Mouse (Mus musculus) limb, embryonic 12.5 days (tissue): ENCODE results near the gene Efcab10. TPM values are rescaled to one million over a fixed set of nuclear protein-coding genes. Genes with fewer than 3 reads are reported as not detected.

Experiments
- ATAC-seq: fragments of 200-750 bp; cut with Nextera tagmentation; 2 replicates; pipeline ENCODE4 v1.8.0; 2017; ENCODE audit warnings: low read depth, moderate TSS enrichment; ENCODE audit not compliant: insufficient number of reproducible peaks, insufficient read depth, low FRiP score, low TSS enrichment
- H3K27ac ChIP-seq: fragments of 300-500 bp; sonication (generic); 2 replicates; pipeline ENCODE4 v1.5.1; 2016; ENCODE audit warnings: mild to moderate bottlenecking, moderate library complexity
- H3K27me3 ChIP-seq: fragments of 300-500 bp; sonication (generic); 2 replicates; pipeline ENCODE4 v1.6.1; 2016; ENCODE audit warnings: mild to moderate bottlenecking, moderate library complexity
- H3K36me3 ChIP-seq: fragments of 300-500 bp; sonication (generic); 2 replicates; pipeline ENCODE4 v1.6.1; 2016; ENCODE audit warnings: mild to moderate bottlenecking, moderate library complexity
- H3K4me1 ChIP-seq: fragments of 300-500 bp; sonication (generic); replicated peaks from 2 replicates; pipeline ENCODE4 v1.6.1; 2016
- H3K4me2 ChIP-seq: fragments of 300-500 bp; sonication (generic); 2 replicates; pipeline ENCODE4 v1.6.1; 2016; ENCODE audit warnings: mild to moderate bottlenecking, moderate library complexity
- H3K4me3 ChIP-seq: fragments of 300-500 bp; sonication (generic); replicated peaks from 2 replicates; pipeline ENCODE4 v1.5.1; 2016; ENCODE audit warnings: mild to moderate bottlenecking
- H3K9ac ChIP-seq: fragments of 300-500 bp; sonication (generic); replicated peaks from 2 replicates; pipeline ENCODE4 v1.6.1; 2016; ENCODE audit warnings: mild to moderate bottlenecking, moderate library complexity
- H3K9me3 ChIP-seq: fragments of 300-500 bp; sonication (generic); 2 replicates; pipeline ENCODE4 v1.6.1; 2016; ENCODE audit warnings: mild to moderate bottlenecking, moderate library complexity
- WGBS: fragments of 180-500 bp; shearing (Covaris S2); methylation state at CpG from one replicate; pipeline ENCODE4 v1.1.7; 2016; 5-methylcytosine and 5-hydroxymethylcytosine counted together
- polyA plus RNA-seq: library from polyadenylated mRNA; unstranded; fragments of >200 nt; fragmentation: Nextera tagmentation; extraction: Ambion mirVana; gene quantifications from 2 replicates; pipeline ENCODE4 v1.2.1, GENCODE M21; 2016

Efcab10 gene
- polyA plus RNA-seq, 1 experiment from 2014 or later, result 0.55 TPM

GRCm38 (mm10) chr12:33369555-33369954 is 25.1 kb upstream of the Efcab10 start:
- Histone ChIP-seq H3K4me1 (no peaks in the 10 kb centered on the region), H3K9ac (no peak overlapping the region), H3K27me3 (no peaks in the 10 kb centered on the region), H3K9me3 (no peaks in the 10 kb centered on the region), H3K4me2 (no peak overlapping the region), H3K36me3 (peaks cover 19% of the 10 kb centered on the region; the same call in 1 of the 2 replicates), H3K4me3 (no peak overlapping the region), H3K27ac (no peak overlapping the region)
- ATAC-seq, result no peak
- 86% methylated on average over 3 of the region's 3 CpGs for WGBS

GRCm38 (mm10) chr12:33379624-33380445 is 14.8 kb upstream of the Efcab10 start:
- H3K27ac ChIP-seq, result no peak overlapping the region
- no peaks in the 10 kb centered on the region for H3K36me3 ChIP-seq
- H3K4me3 ChIP-seq, result peak overlapping the region; percentile 16; the same call in 1 of the 2 replicates
- no peak overlapping the region for H3K9ac ChIP-seq
- H3K4me2 ChIP-seq, result peak overlapping the region; percentile 44
- H3K27me3 ChIP-seq, result no peaks in the 10 kb centered on the region
- WGBS, result 21% methylated on average over 22 of the region's 22 CpGs
- no peaks in the 10 kb centered on the region; the same call in 1 of the 2 replicates for H3K4me1 ChIP-seq
- ATAC-seq, result peak; percentile 59; the same call in 1 of the 2 replicates
- no peaks in the 10 kb centered on the region for H3K9me3 ChIP-seq

GRCm38 (mm10) chr12:33388842-33389241 is 5.8 kb upstream of the Efcab10 start:
- 8% methylated on average over 5 of the region's 5 CpGs for WGBS
- H3K9me3 ChIP-seq, result no peaks in the 10 kb centered on the region
- no peak overlapping the region for H3K4me2 ChIP-seq
- no peak for ATAC-seq
- no peaks in the 10 kb centered on the region for H3K27me3 ChIP-seq
- H3K4me3 ChIP-seq, result no peak overlapping the region
- no peak overlapping the region for H3K9ac ChIP-seq
- no peak overlapping the region for H3K27ac ChIP-seq
- H3K36me3 ChIP-seq, result no peaks in the 10 kb centered on the region
- no peaks in the 10 kb centered on the region for H3K4me1 ChIP-seq

GRCm38 (mm10) chr12:33390844-33391560 is 3.7 kb upstream of the Efcab10 start:
- H3K27ac ChIP-seq, result no peak overlapping the region
- no peaks in the 10 kb centered on the region for H3K27me3 ChIP-seq
- H3K9me3 ChIP-seq, result no peaks in the 10 kb centered on the region
- no peak overlapping the region for H3K4me3 ChIP-seq
- H3K4me1 ChIP-seq, result 0 out of 2 replicates have a peak, but pooled peaks cover 8% of the 10 kb centered on the region
- no peak overlapping the region for H3K4me2 ChIP-seq
- no peak for ATAC-seq
- H3K9ac ChIP-seq, result no peak overlapping the region
- no peaks in the 10 kb centered on the region for H3K36me3 ChIP-seq
- WGBS, result 61% methylated on average over 2 of the region's 2 CpGs

- H3K27ac ChIP-seq, result no peak overlapping the region
- no peak for ATAC-seq
- H3K27me3 ChIP-seq, result no peaks in the 10 kb centered on the region
- no peak overlapping the region for H3K4me3 ChIP-seq
- H3K9me3 ChIP-seq, result no peaks in the 10 kb centered on the region
- 53% methylated on average over 7 of the region's 7 CpGs for WGBS
- 0 out of 2 replicates have a peak, but pooled peaks cover 3% of the 10 kb centered on the region for H3K4me1 ChIP-seq
- H3K4me2 ChIP-seq, result no peak overlapping the region
- H3K9ac ChIP-seq, result no peak overlapping the region
- no peaks in the 10 kb centered on the region for H3K36me3 ChIP-seq
These were observed 8.6 kb downstream of the Efcab10 start for GRCm38 (mm10) chr12:33403265-33403693.

GRCm38 (mm10) chr12:33404996-33405395 is 10.3 kb downstream of the Efcab10 start:
- 0 out of 2 replicates have a peak, but pooled peaks cover 3% of the 10 kb centered on the region for H3K4me1 ChIP-seq
- no peaks in the 10 kb centered on the region for H3K27me3 ChIP-seq
- no peak overlapping the region for H3K4me2 ChIP-seq
- no peaks in the 10 kb centered on the region for H3K36me3 ChIP-seq
- no peak overlapping the region for H3K4me3 ChIP-seq
- 77% methylated on average over 5 of the region's 5 CpGs for WGBS
- ATAC-seq, result no peak
- no peak overlapping the region for H3K9ac ChIP-seq
- H3K9me3 ChIP-seq, result no peaks in the 10 kb centered on the region
- H3K27ac ChIP-seq, result no peak overlapping the region

GRCm38 (mm10) chr12:33405398-33406026 is 10.9 kb downstream of the Efcab10 start:
- no peak for ATAC-seq
- no peaks in the 10 kb centered on the region for H3K9me3 ChIP-seq
- no peaks in the 10 kb centered on the region for H3K27me3 ChIP-seq
- WGBS, result 60% methylated on average over 6 of the region's 6 CpGs
- no peak overlapping the region for H3K9ac ChIP-seq
- no peak overlapping the region for H3K4me3 ChIP-seq
- no peaks in the 10 kb centered on the region for H3K36me3 ChIP-seq
- H3K4me1 ChIP-seq, result 0 out of 2 replicates have a peak, but pooled peaks cover 3% of the 10 kb centered on the region
- H3K4me2 ChIP-seq, result no peak overlapping the region
- no peak overlapping the region for H3K27ac ChIP-seq

GRCm38 (mm10) chr12:33411580-33412151 is 17.0 kb downstream of the Efcab10 start:
- Histone ChIP-seq H3K4me1 (no peaks in the 10 kb centered on the region), H3K4me3 (no peak overlapping the region), H3K27me3 (no peaks in the 10 kb centered on the region), H3K27ac (no peak overlapping the region), H3K4me2 (no peak overlapping the region), H3K36me3 (no peaks in the 10 kb centered on the region), H3K9ac (no peak overlapping the region), H3K9me3 (no peaks in the 10 kb centered on the region)
- WGBS, result 48% methylated on average over 6 of the region's 6 CpGs
- ATAC-seq, result no peak

- Histone ChIP-seq H3K9ac (no peak overlapping the region), H3K27me3 (peaks cover 7% of the 10 kb centered on the region; the same call in 1 of the 2 replicates), H3K4me3 (no peak overlapping the region), H3K27ac (no peak overlapping the region), H3K36me3 (no peaks in the 10 kb centered on the region), H3K4me2 (no peak overlapping the region), H3K4me1 (no peaks in the 10 kb centered on the region), H3K9me3 (no peaks in the 10 kb centered on the region)
- WGBS, result 34% methylated on average over 3 of the region's 3 CpGs
- no peak for ATAC-seq
These were observed 29.7 kb downstream of the Efcab10 start for GRCm38 (mm10) chr12:33424329-33424728.

GRCm38 (mm10) chr12:33427293-33427692 is 32.6 kb downstream of the Efcab10 start:
- Histone ChIP-seq H3K4me1 (peaks cover 9% of the 10 kb centered on the region), H3K9me3 (no peaks in the 10 kb centered on the region), H3K36me3 (no peaks in the 10 kb centered on the region), H3K4me2 (no peak overlapping the region), H3K27ac (no peak overlapping the region), H3K27me3 (peaks cover 7% of the 10 kb centered on the region; the same call in 1 of the 2 replicates), H3K9ac (no peak overlapping the region), H3K4me3 (no peak overlapping the region)
- ATAC-seq, result no peak
- 32% methylated on average over 3 of the region's 3 CpGs for WGBS

GRCm38 (mm10) chr12:33427726-33428125 is 33.1 kb downstream of the Efcab10 start:
- peaks cover 7% of the 10 kb centered on the region; the same call in 1 of the 2 replicates for H3K27me3 ChIP-seq
- no peak for ATAC-seq
- peaks cover 9% of the 10 kb centered on the region for H3K4me1 ChIP-seq
- WGBS, result 78% methylated on average over 2 of the region's 2 CpGs
- H3K4me3 ChIP-seq, result no peak overlapping the region
- H3K9me3 ChIP-seq, result no peaks in the 10 kb centered on the region
- H3K4me2 ChIP-seq, result no peak overlapping the region
- H3K9ac ChIP-seq, result no peak overlapping the region
- no peak overlapping the region for H3K27ac ChIP-seq
- no peaks in the 10 kb centered on the region for H3K36me3 ChIP-seq
